Mouse (Mus musculus) hindbrain, embryonic 15.5 days (tissue): ENCODE measurements around the gene Rnaseh2c. TPM values are rescaled to one million over a fixed set of nuclear protein-coding genes. Genes with fewer than 3 reads are reported as not detected.
A peak's percentile ranks its signal among the peaks of the same experiment; 100 is the strongest.

Experiments used
- ATAC-seq: fragments of 200-750 bp; cut with Nextera tagmentation; 2 replicates; pipeline ENCODE4 v1.8.0; 2017; ENCODE audit warnings: low read depth, moderate number of reproducible peaks, moderate TSS enrichment; ENCODE audit not compliant: low FRiP score
- H3K27ac ChIP-seq: fragments of 300-500 bp; sonication (generic); replicated peaks from 2 replicates; pipeline ENCODE4 v1.5.1; 2015; ENCODE audit warnings: mild to moderate bottlenecking, inconsistent platforms
- H3K27me3 ChIP-seq: fragments of 300-500 bp; sonication (generic); 2 replicates; pipeline ENCODE4 v1.6.1; 2015; ENCODE audit warnings: control low read depth, inconsistent platforms
- H3K36me3 ChIP-seq: fragments of 300-500 bp; sonication (generic); 2 replicates; pipeline ENCODE4 v1.6.1; 2015; ENCODE audit warnings: control low read depth, inconsistent platforms
- H3K4me1 ChIP-seq: fragments of 300-500 bp; sonication (generic); replicated peaks from 2 replicates; pipeline ENCODE4 v1.6.1; 2015; ENCODE audit warnings: control low read depth, inconsistent platforms
- H3K4me2 ChIP-seq: fragments of 300-500 bp; sonication (generic); 2 replicates; pipeline ENCODE4 v1.6.1; 2015; ENCODE audit warnings: moderate library complexity, mild to moderate bottlenecking, inconsistent platforms
- H3K4me3 ChIP-seq: fragments of 300-500 bp; sonication (generic); 2 replicates; pipeline ENCODE4 v1.5.1; 2015; ENCODE audit warnings: mild to moderate bottlenecking, inconsistent platforms
- H3K9ac ChIP-seq: fragments of 300-500 bp; sonication (generic); 2 replicates; pipeline ENCODE4 v1.6.1; 2015; ENCODE audit warnings: inconsistent platforms
- H3K9me3 ChIP-seq: fragments of 300-500 bp; sonication (generic); 2 replicates; pipeline ENCODE4 v1.6.1; 2016; ENCODE audit warnings: control low read depth, inconsistent platforms
- WGBS: fragments of 180-500 bp; shearing (Covaris S2); methylation state at CpG from one replicate; pipeline ENCODE4 v1.1.7; 2015; 5-methylcytosine and 5-hydroxymethylcytosine counted together
- polyA plus RNA-seq: library from polyadenylated mRNA; unstranded; fragments of >200 nt; fragmentation: Nextera tagmentation; extraction: Ambion mirVana; gene quantifications from 2 replicates; pipeline ENCODE4 v1.2.1, GENCODE M21; 2015

Rnaseh2c gene
- polyA plus RNA-seq, 1 experiment from 2014 or later, result 66.6 TPM

- H3K4me2 ChIP-seq, result no peak overlapping the region
- 81% methylated on average over 2 of the region's 2 CpGs for WGBS
- no peak for ATAC-seq
- H3K4me1 ChIP-seq, result no peaks in the 10 kb centered on the region
- H3K36me3 ChIP-seq, result no peaks in the 10 kb centered on the region
- H3K4me3 ChIP-seq, result no peak overlapping the region
- H3K27me3 ChIP-seq, result no peaks in the 10 kb centered on the region
- H3K9ac ChIP-seq, result no peak overlapping the region
- no peak overlapping the region for H3K27ac ChIP-seq
- no peaks in the 10 kb centered on the region for H3K9me3 ChIP-seq
Observed at GRCm38 (mm10) chr19:5581995-5582394, 19.7 kb upstream of the Rnaseh2c start.

GRCm38 (mm10) chr19:5589159-5589558 is 12.5 kb upstream of the Rnaseh2c start:
- Histone ChIP-seq H3K4me1 (no peaks in the 10 kb centered on the region), H3K27ac (no peak overlapping the region), H3K4me2 (no peak overlapping the region), H3K9ac (no peak overlapping the region), H3K4me3 (no peak overlapping the region), H3K9me3 (no peaks in the 10 kb centered on the region), H3K36me3 (no peaks in the 10 kb centered on the region), H3K27me3 (no peaks in the 10 kb centered on the region)
- 79% methylated on average over 9 of the region's 9 CpGs for WGBS
- no peak for ATAC-seq

GRCm38 (mm10) chr19:5591888-5592287 is 9.8 kb upstream of the Rnaseh2c start:
- Histone ChIP-seq H3K4me2 (no peak overlapping the region), H3K36me3 (no peaks in the 10 kb centered on the region), H3K4me1 (no peaks in the 10 kb centered on the region), H3K27me3 (no peaks in the 10 kb centered on the region), H3K27ac (no peak overlapping the region), H3K9me3 (no peaks in the 10 kb centered on the region), H3K9ac (no peak overlapping the region), H3K4me3 (no peak overlapping the region)
- 92% methylated on average over 6 of the region's 6 CpGs for WGBS
- ATAC-seq, result no peak

- Histone ChIP-seq H3K4me1 (peaks cover 29% of the 10 kb centered on the region), H3K27ac (no peak overlapping the region), H3K4me3 (no peak overlapping the region), H3K9me3 (no peaks in the 10 kb centered on the region), H3K9ac (no peak overlapping the region), H3K36me3 (peaks cover 12% of the 10 kb centered on the region), H3K4me2 (no peak overlapping the region), H3K27me3 (no peaks in the 10 kb centered on the region)
- no peak for ATAC-seq
- WGBS, result 87% methylated on average over 4 of the region's 4 CpGs
Observed at GRCm38 (mm10) chr19:5599224-5599623, 2.4 kb upstream of the Rnaseh2c start.

GRCm38 (mm10) chr19:5603664-5604063 is 2.0 kb downstream of the Rnaseh2c start:
- Histone ChIP-seq H3K9ac (no peak overlapping the region), H3K27ac (no peak overlapping the region), H3K27me3 (no peaks in the 10 kb centered on the region), H3K4me2 (no peak overlapping the region), H3K4me3 (no peak overlapping the region), H3K36me3 (peaks cover 52% of the 10 kb centered on the region), H3K9me3 (no peaks in the 10 kb centered on the region), H3K4me1 (peaks cover 38% of the 10 kb centered on the region)
- WGBS, result 92% methylated on average over 7 of the region's 7 CpGs
- ATAC-seq, result no peak

GRCm38 (mm10) chr19:5605126-5605525 is 3.5 kb downstream of the Rnaseh2c start:
- H3K9ac ChIP-seq, result no peak overlapping the region
- H3K9me3 ChIP-seq, result no peaks in the 10 kb centered on the region
- 91% methylated on average over 7 of the region's 7 CpGs for WGBS
- no peak overlapping the region for H3K4me3 ChIP-seq
- no peak for ATAC-seq
- H3K36me3 ChIP-seq, result peaks cover 52% of the 10 kb centered on the region
- H3K27me3 ChIP-seq, result no peaks in the 10 kb centered on the region
- no peak overlapping the region for H3K4me2 ChIP-seq
- no peak overlapping the region for H3K27ac ChIP-seq
- H3K4me1 ChIP-seq, result peaks cover 45% of the 10 kb centered on the region

- peaks cover 52% of the 10 kb centered on the region for H3K4me1 ChIP-seq
Observed at GRCm38 (mm10) chr19:5606196-5606595, 4.5 kb downstream of the Rnaseh2c start.

GRCm38 (mm10) chr19:5607705-5608410 is 6.2 kb downstream of the Rnaseh2c start:
- no peak overlapping the region for H3K9ac ChIP-seq
- H3K9me3 ChIP-seq, result no peaks in the 10 kb centered on the region
- no peak overlapping the region for H3K4me3 ChIP-seq
- no peak overlapping the region for H3K27ac ChIP-seq
- H3K4me2 ChIP-seq, result peak overlapping the region; percentile 72; the same call in 1 of the 2 replicates
- H3K27me3 ChIP-seq, result no peaks in the 10 kb centered on the region
- H3K36me3 ChIP-seq, result peaks cover 52% of the 10 kb centered on the region
- 95% methylated on average over 26 of the region's 26 CpGs for WGBS
- H3K4me1 ChIP-seq, result peaks cover 38% of the 10 kb centered on the region
- no peak for ATAC-seq

More at GRCm38 (mm10) chr19:5606196-5606595, 4.5 kb downstream of the Rnaseh2c start:
- no peak overlapping the region for H3K4me2 ChIP-seq
- peaks cover 52% of the 10 kb centered on the region for H3K36me3 ChIP-seq
- H3K27me3 ChIP-seq, result no peaks in the 10 kb centered on the region
- no peak overlapping the region for H3K27ac ChIP-seq
- no peak overlapping the region for H3K4me3 ChIP-seq
- ATAC-seq, result no peak
- no peak overlapping the region for H3K9ac ChIP-seq
- WGBS, result 88% methylated on average over 8 of the region's 8 CpGs
- H3K9me3 ChIP-seq, result no peaks in the 10 kb centered on the region

- H3K9me3 ChIP-seq, result no peaks in the 10 kb centered on the region
- 96% methylated on average over 13 of the region's 13 CpGs for WGBS
- H3K27ac ChIP-seq, result peak overlapping the region; percentile 99
- peak overlapping the region; percentile 74 for H3K4me3 ChIP-seq
- H3K36me3 ChIP-seq, result peaks cover 45% of the 10 kb centered on the region
- no peak for ATAC-seq
- no peaks in the 10 kb centered on the region for H3K27me3 ChIP-seq
- H3K9ac ChIP-seq, result peak overlapping the region; percentile 86
- peaks cover 30% of the 10 kb centered on the region for H3K4me1 ChIP-seq
- peak overlapping the region; percentile 72 for H3K4me2 ChIP-seq
Observed at GRCm38 (mm10) chr19:5608707-5609106, 7.0 kb downstream of the Rnaseh2c start.

GRCm38 (mm10) chr19:5609171-5609546 is 7.5 kb downstream of the Rnaseh2c start:
- H3K36me3 ChIP-seq, result peaks cover 41% of the 10 kb centered on the region
- H3K27ac ChIP-seq, result peak overlapping the region; percentile 99
- H3K4me1 ChIP-seq, result peaks cover 25% of the 10 kb centered on the region
- peak overlapping the region; percentile 74 for H3K4me3 ChIP-seq
- 55% methylated on average over 10 of the region's 10 CpGs for whole genome bisulfite sequencing
- peak overlapping the region; percentile 86 for H3K9ac ChIP-seq
- peak overlapping the region; percentile 72 for H3K4me2 ChIP-seq
- no peaks in the 10 kb centered on the region for H3K27me3 ChIP-seq
- no peak for ATAC-seq
- no peaks in the 10 kb centered on the region for H3K9me3 ChIP-seq

- under 1% methylated on average over 54 of the region's 55 CpGs for WGBS
- Histone ChIP-seq H3K9me3 (no peaks in the 10 kb centered on the region), H3K27me3 (no peaks in the 10 kb centered on the region), H3K36me3 (peaks cover 34% of the 10 kb centered on the region), H3K4me2 (peak within 1 kb of the TSS; percentile 72), H3K9ac (peak within 1 kb of the TSS; percentile 86), H3K27ac (peak within 1 kb of the TSS; percentile 99), H3K4me3 (peak within 1 kb of the TSS; percentile 74), H3K4me1 (peaks cover 24% of the 10 kb centered on the region)
- ATAC-seq, result peak; percentile 95
Observed at GRCm38 (mm10) chr19:5609547-5610404, 8.1 kb downstream of the Rnaseh2c start, which contains the start of gene Kat5. Gene Kat5 (minus strand): TSS chr19:5610237.

- ATAC-seq, result no peak
- Histone ChIP-seq H3K27me3 (no peaks in the 10 kb centered on the region), H3K36me3 (peaks cover 13% of the 10 kb centered on the region), H3K4me3 (no peak overlapping the region), H3K9me3 (no peaks in the 10 kb centered on the region), H3K4me2 (no peak overlapping the region), H3K27ac (no peak overlapping the region), H3K9ac (no peak overlapping the region), H3K4me1 (peaks cover 24% of the 10 kb centered on the region)
- 97% methylated on average over 1 of the region's 1 CpGs for WGBS
Observed at GRCm38 (mm10) chr19:5611973-5612372, 10.3 kb downstream of the Rnaseh2c start.
